Mouse (Mus musculus) lung, adult 2 months (tissue): Measurements from ENCODE around the gene Socs4. TPM values are rescaled to one million over a fixed set of nuclear protein-coding genes. Genes with fewer than 3 reads are reported as not detected.
A peak's percentile ranks its signal among the peaks of the same experiment; 100 is the strongest.

Experiments
- DNase-seq: peaks from one replicate; pipeline ENCODE4 v3.0.0; 2022
- H3K4me1 ChIP-seq: fragments of 200-500 bp; 2 replicates; pipeline ENCODE4 v1.6.1; 2011; ENCODE audit warnings: low read length; ENCODE audit not compliant: control insufficient read depth, insufficient read depth
- H3K4me3 ChIP-seq: fragments of 200-500 bp; replicated peaks from 2 replicates; pipeline ENCODE3; 2011; ENCODE audit warnings: low read depth, mild to moderate bottlenecking, control low read depth, low read length; ENCODE audit errors: extremely low read depth
- CTCF ChIP-seq: fragments of 200-500 bp; IDR thresholded peaks from 2 replicates; pipeline ENCODE4 v1.5.1; 2011; ENCODE audit warnings: mild to moderate bottlenecking, low read length, control low read depth; ENCODE audit not compliant: insufficient read depth
- POLR2A ChIP-seq: fragments of 200-500 bp; IDR thresholded peaks from 2 replicates; pipeline ENCODE4 v1.6.1; 2011; ENCODE audit warnings: low read depth, mild to moderate bottlenecking, control low read depth, low read length, borderline replicate concordance; ENCODE audit errors: extremely low read depth
- WGBS: fragments of 180-500 bp; shearing (Covaris S2); methylation state at CpG from one replicate; pipeline ENCODE4 v1.1.7; 2018; 5-methylcytosine and 5-hydroxymethylcytosine counted together
- polyA plus RNA-seq: library from polyadenylated mRNA; depleted of rRNA; stranded (reverse); fragments of >200 nt; gene quantifications from 2 replicates; pipeline ENCODE4 v1.2.3, GENCODE M21; 2012; rRNA removed

The Socs4 gene
- 2.3 and 4.6 TPM in 2 replicates for polyA plus RNA-seq

GRCm38 (mm10) chr14:47276637-47277393, at the start of gene Socs4, which contains the start of gene Wdhd1:
Gene Socs4, plus strand, starts transcription at chr14:47276931.
Gene Wdhd1, minus strand, starts transcription at chr14:47276857.
- Histone ChIP-seq H3K4me1 (no peaks in the 10 kb centered on the region), H3K4me3 (peak within 1 kb of the TSS; percentile 93)
- peak; percentile 94 for DNase-seq
- under 1% methylated on average over 77 of the region's 77 CpGs for WGBS
- TF ChIP-seq CTCF: no peak
- peak; percentile 65; the same call in 1 of the 2 replicates for TF ChIP-seq POLR2A

- Histone ChIP-seq H3K4me3 (no peak overlapping the region), H3K4me1 (no peaks in the 10 kb centered on the region)
- DNase-seq: no peak
- TF ChIP-seq CTCF (no peak), POLR2A (no peak)
- WGBS: 65% methylated on average over 11 of the region's 11 CpGs
These were observed 46.8 kb upstream of the Socs4 start for GRCm38 (mm10) chr14:47229796-47230376.

GRCm38 (mm10) chr14:47233602-47234001, 43.1 kb upstream of the Socs4 start:
- WGBS: 57% methylated on average over 2 of the region's 2 CpGs
- H3K4me1 ChIP-seq: no peaks in the 10 kb centered on the region
- no peak for DNase-seq
- H3K4me3 ChIP-seq: no peak overlapping the region
- TF ChIP-seq CTCF: no peak

GRCm38 (mm10) chr14:47234032-47234431, 42.7 kb upstream of the Socs4 start:
- DNase-seq: no peak
- no peak for TF ChIP-seq POLR2A
- no peak for TF ChIP-seq CTCF
- Histone ChIP-seq H3K4me3 (no peak overlapping the region), H3K4me1 (no peaks in the 10 kb centered on the region)
- 85% methylated on average over 3 of the region's 3 CpGs for WGBS

DNA sequence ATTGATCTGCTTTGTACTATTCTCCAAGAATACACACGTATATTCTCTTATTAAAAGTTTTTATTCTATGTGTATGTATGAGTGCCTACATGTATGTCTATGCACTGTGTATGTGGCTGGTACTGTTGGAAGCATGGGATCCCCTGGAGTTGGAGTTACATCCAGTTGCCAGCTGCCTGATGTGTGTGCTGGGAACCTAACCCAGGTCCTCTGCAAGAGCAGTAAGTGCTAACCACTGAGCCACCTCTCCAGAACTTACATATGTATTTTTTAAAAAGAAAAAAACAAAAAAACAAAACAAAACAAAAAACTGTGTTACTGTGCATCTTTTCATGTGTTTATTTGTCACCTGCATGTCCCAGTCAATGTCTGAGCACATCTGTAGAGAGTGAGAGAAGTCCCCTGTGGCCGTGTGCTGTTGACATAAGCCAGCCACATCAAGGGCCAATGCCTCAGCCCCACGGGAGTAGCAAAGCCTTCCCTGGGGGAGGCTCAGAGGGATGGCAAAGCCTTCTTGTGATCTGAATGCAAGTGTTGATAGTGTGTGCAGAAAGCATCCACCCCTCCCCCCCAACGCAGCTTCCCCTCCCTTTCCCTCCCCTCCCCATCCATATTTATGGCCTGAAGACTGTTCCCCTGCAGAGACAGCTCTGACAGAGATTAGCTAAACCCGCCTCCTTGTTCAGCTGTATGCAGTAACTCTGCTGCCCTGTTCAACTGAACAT, 42.0 kb upstream of the Socs4 start:
- TF ChIP-seq CTCF: no peak
- TF ChIP-seq POLR2A: no peak
- WGBS: 68% methylated on average over 5 of the region's 5 CpGs
- Histone ChIP-seq H3K4me1 (no peaks in the 10 kb centered on the region), H3K4me3 (no peak overlapping the region)
- DNase-seq: no peak

- Histone ChIP-seq H3K4me3 (no peak overlapping the region), H3K4me1 (no peaks in the 10 kb centered on the region)
- WGBS: 91% methylated on average over 7 of the region's 7 CpGs
- TF ChIP-seq CTCF (no peak), POLR2A (no peak)
- DNase-seq: no peak
These were observed 40.2 kb upstream of the Socs4 start for GRCm38 (mm10) chr14:47236491-47236890.

GRCm38 (mm10) chr14:47237286-47237685, 39.4 kb upstream of the Socs4 start:
- H3K4me3 ChIP-seq: no peak overlapping the region
- WGBS: 84% methylated on average over 4 of the region's 4 CpGs

DNA sequence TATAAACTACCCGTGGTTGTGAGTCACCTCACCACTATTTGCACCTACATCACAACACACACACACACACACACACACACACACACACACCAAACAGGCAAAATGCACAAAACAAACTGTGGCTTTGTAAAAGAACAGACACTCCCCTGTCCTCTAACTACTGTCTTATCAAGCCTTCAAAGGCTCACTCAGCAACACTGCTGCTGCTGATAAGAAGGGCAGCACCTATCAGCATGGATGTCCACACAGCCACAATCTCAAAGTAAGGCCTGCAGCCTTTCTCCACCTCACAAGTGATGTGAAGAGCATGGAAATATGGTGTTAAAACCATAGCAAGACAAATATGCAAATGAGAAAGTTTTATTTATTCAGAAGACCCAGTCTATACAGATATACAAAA, 36.1 kb upstream of the Socs4 start:
- DNase-seq: no peak
- Histone ChIP-seq H3K4me1 (no peaks in the 10 kb centered on the region), H3K4me3 (no peak overlapping the region)
- TF ChIP-seq POLR2A (no peak), CTCF (no peak)
- 84% methylated on average over 1 of the region's 1 CpGs for WGBS

More at GRCm38 (mm10) chr14:47237286-47237685, 39.4 kb upstream of the Socs4 start:
- TF ChIP-seq CTCF (no peak), POLR2A (no peak)
- no peaks in the 10 kb centered on the region for H3K4me1 ChIP-seq
- DNase-seq: no peak

- TF ChIP-seq POLR2A (no peak), CTCF (no peak)
- H3K4me1 ChIP-seq: no peaks in the 10 kb centered on the region
- no peak for DNase-seq
- 87% methylated on average over 6 of the region's 6 CpGs for WGBS
- H3K4me3 ChIP-seq: no peak overlapping the region
These were observed 35.7 kb upstream of the Socs4 start for GRCm38 (mm10) chr14:47241046-47241445.

- Histone ChIP-seq H3K4me3 (no peak overlapping the region), H3K4me1 (no peaks in the 10 kb centered on the region)
- TF ChIP-seq CTCF: no peak
- TF ChIP-seq POLR2A: no peak
- no peak for DNase-seq
- WGBS: 42% methylated on average over 4 of the region's 4 CpGs
These were observed 34.0 kb upstream of the Socs4 start for GRCm38 (mm10) chr14:47242753-47243152.

- Histone ChIP-seq H3K4me3 (no peak overlapping the region), H3K4me1 (no peaks in the 10 kb centered on the region)
- no peak for TF ChIP-seq POLR2A
- no peak for TF ChIP-seq CTCF
- WGBS: 72% methylated on average over 6 of the region's 6 CpGs
- DNase-seq: no peak
These were observed 26.9 kb upstream of the Socs4 start for GRCm38 (mm10) chr14:47249839-47250238.
